Mouse (Mus musculus): ENCODE measurements around the gene Insig1. TPM values are rescaled to one million over a fixed set of nuclear protein-coding genes. Genes with fewer than 3 reads are reported as not detected.
A peak's percentile ranks its signal among the peaks of the same experiment; 100 is the strongest.

Insig1 gene
- polyA plus RNA-seq (2011; ENCODE audit: insufficient read depth, insufficient read length, low replicate concordance, missing spikeins) = 9.2 and 13.8 TPM in 2 replicates

DNA sequence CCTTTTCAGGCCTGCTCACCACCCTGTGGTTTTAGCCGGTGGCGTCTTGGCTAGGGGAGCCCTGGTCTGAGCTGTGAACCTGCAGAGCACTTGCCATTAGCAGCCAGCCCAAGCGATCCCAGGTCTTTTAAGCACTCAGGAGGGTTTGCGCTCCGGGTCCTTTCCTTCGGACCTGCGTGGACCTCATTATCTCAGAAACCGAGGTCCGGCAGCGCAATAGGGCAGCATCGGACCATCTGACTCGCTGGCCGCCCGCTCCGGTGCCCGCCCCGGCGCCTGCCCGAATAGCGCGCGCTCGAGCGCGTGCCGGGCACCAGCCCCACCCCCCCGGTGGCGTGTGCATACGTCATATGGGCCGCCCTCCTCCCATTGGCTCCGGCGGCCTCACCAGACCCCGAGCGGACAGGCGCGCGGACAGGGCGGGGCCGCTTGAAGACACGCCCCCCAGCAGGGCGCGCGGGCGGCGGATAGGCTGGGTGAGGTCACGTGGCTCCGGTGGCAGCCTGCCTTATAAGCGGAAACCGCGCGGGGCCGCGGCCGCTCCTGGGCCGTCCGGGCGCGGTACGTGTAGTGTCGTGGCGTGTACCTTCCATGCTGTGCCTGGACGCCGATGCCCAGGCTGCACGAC lies at the start of gene Insig1:
TSS of gene Insig1 (plus strand) at position 536 of the 628 bp plus-strand sequence.
- Histone ChIP-seq H3K4me1 (ENCODE audit: control insufficient read depth, insufficient read depth, low read length) (peaks cover 11% of the 10 kb centered on the region), H3K4me3 (replicated peaks; ENCODE audit: control insufficient read depth, low read depth, low read length) (peak within 1 kb of the TSS; percentile 87), H3K27ac (ENCODE audit: control insufficient read depth, insufficient read depth, low read depth, low read length, poor library complexity) (peak within 1 kb of the TSS; percentile 78)
- TF ChIP-seq CTCF (IDR thresholded peaks at IDR 0.05; ENCODE audit: control insufficient read depth, insufficient read depth, low read length) (no peak), POLR2A (IDR thresholded peaks at IDR 0.05; ENCODE audit: borderline replicate concordance, control insufficient read depth, low read depth, low read length) (peak; percentile 99)
- WGBS = under 1% methylated on average over 64 of the region's 64 CpGs

DNA sequence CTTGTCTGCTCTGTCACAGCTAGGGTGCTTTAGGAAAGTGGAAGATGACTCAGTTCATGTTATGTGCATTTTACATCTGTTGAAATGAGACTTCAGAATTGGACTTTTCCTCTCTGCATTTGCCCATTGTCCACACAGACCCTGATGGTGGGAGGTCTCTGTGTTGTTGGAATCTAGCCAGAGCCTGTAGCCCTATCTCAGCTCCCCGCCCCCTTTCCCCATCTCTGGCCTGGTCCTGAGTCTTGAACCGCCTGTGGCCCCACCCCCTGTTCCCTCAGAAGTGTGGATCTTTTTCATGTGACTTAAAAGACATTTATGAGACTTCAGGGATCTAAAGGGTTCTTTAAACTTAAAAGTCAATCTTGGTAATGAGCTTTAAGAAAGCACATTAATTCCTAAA lies 47.7 kb upstream of the Insig1 start:
- Histone ChIP-seq H3K27ac (ENCODE audit: control insufficient read depth, insufficient read depth, low read depth, low read length, poor library complexity) (no peak overlapping the region), H3K4me3 (replicated peaks; ENCODE audit: control insufficient read depth, low read depth, low read length) (no peak overlapping the region), H3K4me1 (ENCODE audit: control insufficient read depth, insufficient read depth, low read length) (no peaks in the 10 kb centered on the region)
- WGBS = 60% methylated on average over 2 of the region's 2 CpGs
- TF ChIP-seq POLR2A (IDR thresholded peaks at IDR 0.05; ENCODE audit: borderline replicate concordance, control insufficient read depth, low read depth, low read length) = no peak
- no peak for TF ChIP-seq CTCF (IDR thresholded peaks at IDR 0.05; ENCODE audit: control insufficient read depth, insufficient read depth, low read length)

DNA sequence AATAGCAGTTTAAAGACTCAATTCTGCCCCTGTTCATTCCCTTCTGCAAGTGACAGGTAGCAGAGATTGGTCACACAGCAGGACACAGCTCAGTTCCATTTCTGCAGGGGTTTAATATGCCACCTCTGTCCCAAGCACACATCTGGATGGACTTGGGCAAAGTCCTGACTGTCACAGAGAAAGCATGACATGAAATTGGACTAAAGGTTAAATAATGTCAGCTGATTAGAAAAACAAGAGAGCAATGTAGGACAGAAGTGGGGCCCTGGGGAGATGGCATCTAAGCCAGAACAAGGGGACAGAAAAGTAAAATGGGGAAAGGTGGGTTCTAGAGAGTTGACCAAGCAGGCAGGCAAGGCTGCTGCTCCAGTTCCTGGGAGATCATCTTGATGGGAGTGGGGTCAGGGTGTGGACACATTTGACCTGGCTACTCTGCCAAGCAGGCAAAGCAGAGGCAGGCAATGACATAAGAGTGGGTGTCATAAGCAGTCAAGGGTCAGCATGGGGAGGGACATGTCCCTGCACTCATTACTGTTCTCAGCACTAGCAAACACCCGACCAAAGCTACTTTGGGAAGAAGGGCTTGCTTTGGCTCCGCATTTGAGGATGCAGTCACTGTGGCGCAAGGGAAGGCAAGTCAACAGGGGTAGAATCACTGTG lies 39.5 kb upstream of the Insig1 start:
- Histone ChIP-seq H3K4me1 (ENCODE audit: control insufficient read depth, insufficient read depth, low read length) (no peaks in the 10 kb centered on the region; the same call in 1 of the 2 replicates), H3K4me3 (replicated peaks; ENCODE audit: control insufficient read depth, low read depth, low read length) (no peak overlapping the region), H3K27ac (ENCODE audit: control insufficient read depth, insufficient read depth, low read depth, low read length, poor library complexity) (no peak overlapping the region)
- 83% methylated on average over 3 of the region's 3 CpGs for WGBS
- TF ChIP-seq POLR2A (IDR thresholded peaks at IDR 0.05; ENCODE audit: borderline replicate concordance, control insufficient read depth, low read depth, low read length) (no peak), CTCF (IDR thresholded peaks at IDR 0.05; ENCODE audit: control insufficient read depth, insufficient read depth, low read length) (no peak)

GRCm38 (mm10) chr5:28032866-28033265 lies 38.3 kb upstream of the Insig1 start:
- Histone ChIP-seq H3K4me3 (replicated peaks; ENCODE audit: control insufficient read depth, low read depth, low read length) (no peak overlapping the region), H3K27ac (ENCODE audit: control insufficient read depth, insufficient read depth, low read depth, low read length, poor library complexity) (no peak overlapping the region), H3K4me1 (ENCODE audit: control insufficient read depth, insufficient read depth, low read length) (peaks cover 2% of the 10 kb centered on the region; the same call in 1 of the 2 replicates)
- TF ChIP-seq POLR2A (IDR thresholded peaks at IDR 0.05; ENCODE audit: borderline replicate concordance, control insufficient read depth, low read depth, low read length) = no peak
- no peak for TF ChIP-seq CTCF (IDR thresholded peaks at IDR 0.05; ENCODE audit: control insufficient read depth, insufficient read depth, low read length)
- 82% methylated on average over 10 of the region's 10 CpGs for WGBS

- no peak overlapping the region for H3K4me3 ChIP-seq (replicated peaks; ENCODE audit: control insufficient read depth, low read depth, low read length)
- TF ChIP-seq POLR2A (IDR thresholded peaks at IDR 0.05; ENCODE audit: borderline replicate concordance, control insufficient read depth, low read depth, low read length) (no peak), CTCF (IDR thresholded peaks at IDR 0.05; ENCODE audit: control insufficient read depth, insufficient read depth, low read length) (no peak)
- peaks cover 2% of the 10 kb centered on the region; the same call in 1 of the 2 replicates for H3K4me1 ChIP-seq (ENCODE audit: control insufficient read depth, insufficient read depth, low read length)
- H3K27ac ChIP-seq (ENCODE audit: control insufficient read depth, insufficient read depth, low read depth, low read length, poor library complexity) = no peak overlapping the region
- WGBS = 67% methylated on average over 5 of the region's 5 CpGs
Measured at GRCm38 (mm10) chr5:28033281-28033680, 37.9 kb upstream of the Insig1 start.

DNA sequence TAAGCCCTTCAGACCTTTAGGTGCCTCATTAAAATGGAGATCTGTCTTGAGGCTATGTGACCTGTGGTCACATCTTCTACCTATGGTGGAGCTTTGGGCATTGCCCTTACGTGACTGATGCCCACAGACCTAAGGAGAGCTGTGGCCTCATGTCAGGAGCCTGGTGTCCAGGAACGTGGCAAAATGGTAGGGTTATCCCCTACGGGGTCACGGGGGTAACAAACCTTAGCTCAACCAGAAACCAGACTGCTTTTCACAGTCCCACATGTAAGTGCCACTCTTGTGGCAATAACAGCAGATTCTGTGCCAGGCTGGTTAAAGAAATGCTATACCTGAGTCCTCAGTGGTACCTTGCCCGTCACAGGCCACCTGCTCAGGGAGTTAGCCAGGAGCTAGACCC lies 37.3 kb upstream of the Insig1 start:
- H3K27ac ChIP-seq (ENCODE audit: control insufficient read depth, insufficient read depth, low read depth, low read length, poor library complexity) = no peak overlapping the region
- H3K4me3 ChIP-seq (replicated peaks; ENCODE audit: control insufficient read depth, low read depth, low read length) = no peak overlapping the region
- TF ChIP-seq CTCF (IDR thresholded peaks at IDR 0.05; ENCODE audit: control insufficient read depth, insufficient read depth, low read length) (no peak), POLR2A (IDR thresholded peaks at IDR 0.05; ENCODE audit: borderline replicate concordance, control insufficient read depth, low read depth, low read length) (no peak)
- 76% methylated on average over 5 of the region's 5 CpGs for WGBS
- peaks cover 2% of the 10 kb centered on the region; the same call in 1 of the 2 replicates for H3K4me1 ChIP-seq (ENCODE audit: control insufficient read depth, insufficient read depth, low read length)

DNA sequence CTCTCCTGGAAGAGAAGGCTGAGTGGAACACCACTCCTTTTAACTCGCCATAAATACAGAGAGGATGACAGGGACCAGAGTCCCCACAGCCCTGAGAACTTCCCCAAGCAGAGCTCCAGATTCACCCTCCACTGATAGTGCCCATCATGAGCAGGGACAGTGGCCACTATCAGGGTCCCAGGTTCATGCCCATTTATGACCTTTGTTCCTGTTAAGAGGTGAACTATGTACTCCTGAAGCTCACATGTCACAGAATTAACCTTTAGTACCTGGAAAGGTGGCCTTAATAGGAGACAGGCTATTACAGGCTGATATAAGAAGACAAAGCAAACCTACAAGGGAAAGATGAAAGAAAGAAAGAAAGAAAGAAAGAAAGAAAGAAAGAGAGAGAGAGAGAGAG lies 35.2 kb upstream of the Insig1 start:
- WGBS = 62% methylated on average over 1 of the region's 1 CpGs
- Histone ChIP-seq H3K27ac (ENCODE audit: control insufficient read depth, insufficient read depth, low read depth, low read length, poor library complexity) (no peak overlapping the region), H3K4me3 (replicated peaks; ENCODE audit: control insufficient read depth, low read depth, low read length) (no peak overlapping the region), H3K4me1 (ENCODE audit: control insufficient read depth, insufficient read depth, low read length) (peaks cover 2% of the 10 kb centered on the region; the same call in 1 of the 2 replicates)
- TF ChIP-seq POLR2A (IDR thresholded peaks at IDR 0.05; ENCODE audit: borderline replicate concordance, control insufficient read depth, low read depth, low read length) (no peak), CTCF (IDR thresholded peaks at IDR 0.05; ENCODE audit: control insufficient read depth, insufficient read depth, low read length) (no peak)

DNA sequence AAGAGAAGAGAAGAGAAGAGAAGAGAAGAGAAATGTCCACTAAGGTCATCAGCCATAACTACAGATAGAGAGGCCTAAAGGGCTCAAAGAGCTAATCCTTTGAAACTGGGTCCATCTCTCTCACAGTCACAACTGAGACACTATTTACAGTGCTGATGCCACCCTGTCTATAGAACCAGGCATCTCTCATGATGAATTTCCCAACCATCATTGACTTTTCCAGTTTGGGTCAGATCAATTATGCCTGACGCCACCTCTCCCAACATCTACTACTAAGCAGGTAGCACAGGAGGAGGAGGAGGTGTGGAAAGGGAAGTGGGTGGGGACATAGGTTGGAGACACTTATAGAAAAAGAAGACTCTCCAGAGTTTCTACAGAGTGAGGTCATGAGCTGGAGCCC lies 34.6 kb upstream of the Insig1 start:
- 71% methylated on average over 1 of the region's 1 CpGs for WGBS
- Histone ChIP-seq H3K4me1 (ENCODE audit: control insufficient read depth, insufficient read depth, low read length) (peaks cover 2% of the 10 kb centered on the region; the same call in 1 of the 2 replicates), H3K4me3 (replicated peaks; ENCODE audit: control insufficient read depth, low read depth, low read length) (no peak overlapping the region), H3K27ac (ENCODE audit: control insufficient read depth, insufficient read depth, low read depth, low read length, poor library complexity) (no peak overlapping the region)
- TF ChIP-seq POLR2A (IDR thresholded peaks at IDR 0.05; ENCODE audit: borderline replicate concordance, control insufficient read depth, low read depth, low read length) (no peak), CTCF (IDR thresholded peaks at IDR 0.05; ENCODE audit: control insufficient read depth, insufficient read depth, low read length) (no peak)

All from bone marrow, adult 2 months (tissue).